In genomic region chr6:136959131-136959530, GRCm38 (mm10) we compare ENCODE assay signal across 21 mouse cellular contexts. TPM values are rescaled to one million over a fixed set of nuclear protein-coding genes. Genes with fewer than 3 reads are reported as not detected.
"Had no signal": no experiment of that assay in that cellular context is flagged by ENCODE, and none has a peak within 500 bp of the region (broad histone marks: within the 10 kb centered on the region; RNA-seq: fewer than 3 reads in every experiment).

No protein-coding gene starts in this region.

- H3K27ac ChIP-seq: intestine, embryonic 15.5 days; left cerebral cortex, adult 2 months; limb, embryonic 12.5 days; limb, embryonic 15.5 days; liver, embryonic 15.5 days; midbrain, embryonic 10.5 days; neural tube, embryonic 13.5 days; stomach, embryonic 15.5 days had no signal

- ATAC-seq: intestine, embryonic 15.5 days had no signal

- H3K4me1 ChIP-seq: limb, embryonic 12.5 days; limb, embryonic 15.5 days; midbrain, embryonic 10.5 days; stomach, embryonic 15.5 days had no signal

- H3K9ac ChIP-seq: intestine, embryonic 15.5 days; limb, embryonic 12.5 days; limb, embryonic 15.5 days; liver, embryonic 15.5 days; neural tube, embryonic 13.5 days; stomach, embryonic 15.5 days had no signal

- H3K4me3 ChIP-seq: intestine, embryonic 15.5 days; left cerebral cortex, adult 2 months; limb, embryonic 12.5 days; limb, embryonic 15.5 days; liver, embryonic 15.5 days; midbrain, embryonic 10.5 days; neural tube, embryonic 13.5 days; stomach, embryonic 15.5 days had no signal

- H3K9me3 ChIP-seq: intestine, embryonic 15.5 days; limb, embryonic 12.5 days; limb, embryonic 15.5 days; liver, embryonic 15.5 days; midbrain, embryonic 10.5 days; neural tube, embryonic 13.5 days; stomach, embryonic 15.5 days had no signal

- H3K27me3 ChIP-seq: intestine, embryonic 15.5 days; limb, embryonic 12.5 days; limb, embryonic 15.5 days; liver, embryonic 15.5 days; neural tube, embryonic 13.5 days; stomach, embryonic 15.5 days had no signal

- DNase-seq: kidney, adult 11 months; kidney, adult 8-10 months; kidney, postnatal 36 days; layer of hippocampus, postnatal 36 days; lung, adult 2 months; lung, postnatal 14 days; lung, postnatal 4 days; midbrain, embryonic 14.5 days; retina, postnatal 1 day; right cerebral cortex, postnatal 25 days; spleen, adult 18-20 months; thymus, postnatal 36 days had no signal

- H3K36me3 ChIP-seq: intestine, embryonic 15.5 days; limb, embryonic 12.5 days; limb, embryonic 15.5 days; liver, embryonic 15.5 days; midbrain, embryonic 10.5 days; neural tube, embryonic 13.5 days; stomach, embryonic 15.5 days had no signal

- H3K4me2 ChIP-seq: intestine, embryonic 15.5 days; limb, embryonic 12.5 days; limb, embryonic 15.5 days; liver, embryonic 11.5 days; liver, embryonic 15.5 days; neural tube, embryonic 13.5 days; stomach, embryonic 15.5 days had no signal

RNA-seq across cellular contexts. Expression of gene Pde6h, which starts 35.5 kb away (rescaled TPM):
- polyA plus RNA-seq: intestine, embryonic 15.5 days; liver, embryonic 11.5 days; liver, embryonic 15.5 days; midbrain, embryonic 10.5 days; midbrain, embryonic 14.5 days; neural tube, embryonic 13.5 days; stomach, embryonic 15.5 days had no signal

RNA-seq across cellular contexts. Expression of gene Erp27, which starts 37.2 kb away (rescaled TPM):
- polyA plus RNA-seq: midbrain, embryonic 10.5 days; midbrain, embryonic 14.5 days; neural tube, embryonic 13.5 days had no signal
